Mouse (Mus musculus) heart, embryonic 11.5 days (tissue): Measurements from ENCODE around the gene Vill. TPM values are rescaled to one million over a fixed set of nuclear protein-coding genes. Genes with fewer than 3 reads are reported as not detected.

ENCODE experiments used
- ATAC-seq: fragments of 200-750 bp; cut with Nextera tagmentation; replicated peaks from 2 replicates; pipeline ENCODE4 v1.8.0; 2017; ENCODE audit warnings: moderate library complexity; ENCODE audit not compliant: insufficient number of reproducible peaks, low FRiP score, low TSS enrichment
- H3K27ac ChIP-seq: fragments of 300-500 bp; sonication (generic); 2 replicates; pipeline ENCODE4 v1.5.1; 2014; ENCODE audit warnings: mild to moderate bottlenecking, low read depth, low read length
- H3K27me3 ChIP-seq: fragments of 300-500 bp; sonication (generic); 2 replicates; pipeline ENCODE4 v1.6.1; 2014; ENCODE audit warnings: mild to moderate bottlenecking, low read length, mixed read lengths; ENCODE audit not compliant: control insufficient read depth, insufficient read depth
- H3K36me3 ChIP-seq: fragments of 300-500 bp; sonication (generic); 2 replicates; pipeline ENCODE4 v1.6.1; 2014; ENCODE audit warnings: mild to moderate bottlenecking, low read length, moderate library complexity, mixed read lengths; ENCODE audit not compliant: control insufficient read depth, insufficient read depth
- H3K4me1 ChIP-seq: fragments of 300-500 bp; sonication (generic); 2 replicates; pipeline ENCODE4 v1.6.1; 2014; ENCODE audit warnings: low read length; ENCODE audit not compliant: control insufficient read depth, insufficient read depth
- H3K4me2 ChIP-seq: fragments of 300-500 bp; sonication (generic); 2 replicates; pipeline ENCODE4 v1.6.1; 2014; ENCODE audit warnings: mild to moderate bottlenecking, moderate library complexity
- H3K4me3 ChIP-seq: fragments of 300-500 bp; sonication (generic); 2 replicates; pipeline ENCODE4 v1.5.1; 2014; ENCODE audit warnings: low read depth, low read length
- H3K9ac ChIP-seq: fragments of 300-500 bp; sonication (generic); 2 replicates; pipeline ENCODE4 v1.6.1; 2014; ENCODE audit warnings: mild to moderate bottlenecking, low read depth, low read length, moderate library complexity
- H3K9me3 ChIP-seq: fragments of 300-500 bp; sonication (generic); replicated peaks from 2 replicates; pipeline ENCODE4 v1.6.1; 2016; ENCODE audit warnings: low read length; ENCODE audit not compliant: control insufficient read depth
- WGBS: fragments of 180-500 bp; shearing (Covaris S2); extraction: QIAGEN DNeasy Blood & Tissue Kit; methylation state at CpG from one replicate; pipeline ENCODE4 v1.1.7; 2014; ENCODE audit not compliant: insufficient replicate concordance; 5-methylcytosine and 5-hydroxymethylcytosine counted together
- polyA plus RNA-seq: library from polyadenylated mRNA; unstranded; fragments of >200 nt; fragmentation: Nextera tagmentation; extraction: Ambion mirVana; gene quantifications from 2 replicates; pipeline ENCODE4 v1.2.1, GENCODE M21; 2014

Gene Vill
- polyA plus RNA-seq, 1 experiment from 2014 or later = 12.3 TPM

GRCm38 (mm10) chr9:119031772-119032171 lies 20.8 kb upstream of the Vill start:
- H3K27ac ChIP-seq = 0 out of 2 replicates have a peak overlapping the region, but pooled peaks have one; percentile 7
- no peak for ATAC-seq
- 76% methylated on average over 14 of the region's 14 CpGs for WGBS
- no peaks in the 10 kb centered on the region for H3K9me3 ChIP-seq
- no peaks in the 10 kb centered on the region for H3K27me3 ChIP-seq
- no peak overlapping the region for H3K4me3 ChIP-seq
- no peak overlapping the region for H3K4me2 ChIP-seq
- no peaks in the 10 kb centered on the region; the same call in 1 of the 2 replicates for H3K36me3 ChIP-seq
- H3K9ac ChIP-seq = 0 out of 2 replicates have a peak overlapping the region, but pooled peaks have one; percentile 7
- H3K4me1 ChIP-seq = peaks cover 20% of the 10 kb centered on the region

- Histone ChIP-seq H3K4me2 (no peak overlapping the region), H3K9ac (no peak overlapping the region), H3K27ac (no peak overlapping the region; the same call in 1 of the 2 replicates), H3K36me3 (no peaks in the 10 kb centered on the region; the same call in 1 of the 2 replicates), H3K4me3 (no peak overlapping the region), H3K27me3 (no peaks in the 10 kb centered on the region), H3K4me1 (peaks cover 20% of the 10 kb centered on the region), H3K9me3 (no peaks in the 10 kb centered on the region)
- 54% methylated on average over 9 of the region's 9 CpGs for WGBS
- no peak for ATAC-seq
Measured at GRCm38 (mm10) chr9:119032538-119032937, 20.0 kb upstream of the Vill start.

GRCm38 (mm10) chr9:119033111-119033921 lies 19.3 kb upstream of the Vill start:
- Histone ChIP-seq H3K4me3 (no peak overlapping the region), H3K27me3 (no peaks in the 10 kb centered on the region), H3K9ac (no peak overlapping the region), H3K4me2 (no peak overlapping the region), H3K36me3 (peaks cover 2% of the 10 kb centered on the region; the same call in 1 of the 2 replicates), H3K4me1 (peaks cover 20% of the 10 kb centered on the region), H3K9me3 (no peaks in the 10 kb centered on the region), H3K27ac (no peak overlapping the region)
- no peak for ATAC-seq
- 85% methylated on average over 19 of the region's 19 CpGs for WGBS

GRCm38 (mm10) chr9:119034069-119034468 lies 18.5 kb upstream of the Vill start:
- H3K9ac ChIP-seq = no peak overlapping the region
- H3K9me3 ChIP-seq = no peaks in the 10 kb centered on the region
- H3K4me2 ChIP-seq = no peak overlapping the region
- 82% methylated on average over 8 of the region's 8 CpGs for WGBS
- H3K4me3 ChIP-seq = no peak overlapping the region
- H3K36me3 ChIP-seq = peaks cover 6% of the 10 kb centered on the region
- H3K27me3 ChIP-seq = no peaks in the 10 kb centered on the region
- ATAC-seq = no peak
- peaks cover 20% of the 10 kb centered on the region for H3K4me1 ChIP-seq
- no peak overlapping the region for H3K27ac ChIP-seq

- Histone ChIP-seq H3K4me3 (no peak overlapping the region), H3K27me3 (no peaks in the 10 kb centered on the region), H3K9me3 (no peaks in the 10 kb centered on the region), H3K36me3 (peaks cover 10% of the 10 kb centered on the region), H3K27ac (no peak overlapping the region), H3K9ac (no peak overlapping the region), H3K4me1 (peaks cover 20% of the 10 kb centered on the region), H3K4me2 (no peak overlapping the region)
- WGBS = 87% methylated on average over 29 of the region's 29 CpGs
- no peak for ATAC-seq
Measured at GRCm38 (mm10) chr9:119034676-119035665, 17.6 kb upstream of the Vill start.

GRCm38 (mm10) chr9:119035836-119036235 lies 16.7 kb upstream of the Vill start:
- peaks cover 20% of the 10 kb centered on the region for H3K4me1 ChIP-seq
- H3K9me3 ChIP-seq = no peaks in the 10 kb centered on the region
- no peak for ATAC-seq
- no peak overlapping the region for H3K4me2 ChIP-seq
- H3K4me3 ChIP-seq = no peak overlapping the region
- no peaks in the 10 kb centered on the region for H3K27me3 ChIP-seq
- H3K27ac ChIP-seq = no peak overlapping the region
- WGBS = 57% methylated on average over 7 of the region's 7 CpGs
- peaks cover 13% of the 10 kb centered on the region for H3K36me3 ChIP-seq
- H3K9ac ChIP-seq = no peak overlapping the region

- Histone ChIP-seq H3K9me3 (no peaks in the 10 kb centered on the region), H3K4me1 (peaks cover 16% of the 10 kb centered on the region), H3K27ac (no peak overlapping the region), H3K4me2 (no peak overlapping the region), H3K36me3 (peaks cover 16% of the 10 kb centered on the region), H3K4me3 (no peak overlapping the region), H3K27me3 (no peaks in the 10 kb centered on the region), H3K9ac (no peak overlapping the region)
- ATAC-seq = no peak
- 78% methylated on average over 15 of the region's 15 CpGs for WGBS
Measured at GRCm38 (mm10) chr9:119037076-119037730, 15.4 kb upstream of the Vill start.

GRCm38 (mm10) chr9:119038574-119038973 lies 14.0 kb upstream of the Vill start:
- WGBS = 69% methylated on average over 3 of the region's 3 CpGs
- no peak overlapping the region for H3K9ac ChIP-seq
- no peak overlapping the region for H3K4me3 ChIP-seq
- peaks cover 4% of the 10 kb centered on the region; the same call in 1 of the 2 replicates for H3K4me1 ChIP-seq
- H3K27me3 ChIP-seq = no peaks in the 10 kb centered on the region
- H3K27ac ChIP-seq = no peak overlapping the region
- no peaks in the 10 kb centered on the region for H3K9me3 ChIP-seq
- no peak overlapping the region for H3K4me2 ChIP-seq
- ATAC-seq = no peak
- peaks cover 16% of the 10 kb centered on the region for H3K36me3 ChIP-seq
